Mouse (Mus musculus) right cerebral cortex, adult 2 months (tissue): ENCODE results near the gene Aatk.

ENCODE experiments used
- DNase-seq, 2 experiments: peaks; one replicate each; pipeline ENCODE4 v3.0.0; 2021 to 2022; ENCODE audit warnings: low spot score in 2 of 2

Aatk gene

DNA sequence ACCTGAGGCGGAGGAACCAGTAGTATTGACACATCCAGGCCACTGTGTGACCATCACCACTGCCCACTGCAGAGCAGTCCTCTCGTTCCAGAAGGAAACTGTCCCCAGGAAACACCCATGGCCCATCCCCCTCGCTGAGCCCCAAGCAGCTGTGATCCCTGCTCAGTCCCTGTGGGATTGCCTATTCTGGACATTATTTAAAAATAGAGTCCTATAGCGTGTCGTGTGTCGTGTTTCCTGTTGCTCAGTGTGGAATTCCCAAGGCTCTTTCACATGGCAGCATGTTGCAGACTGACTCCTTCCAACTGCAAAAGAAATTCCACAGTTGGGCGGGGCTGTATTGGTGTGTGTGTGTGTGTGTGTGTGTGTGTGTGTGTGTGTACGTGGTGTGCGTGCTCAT is 5.3 kb upstream of the Aatk start:
- DNase-seq: no peak

- no peak for DNase-seq
These were observed 4.3 kb upstream of the Aatk start for GRCm38 (mm10) chr11:120051124-120051811.

DNA sequence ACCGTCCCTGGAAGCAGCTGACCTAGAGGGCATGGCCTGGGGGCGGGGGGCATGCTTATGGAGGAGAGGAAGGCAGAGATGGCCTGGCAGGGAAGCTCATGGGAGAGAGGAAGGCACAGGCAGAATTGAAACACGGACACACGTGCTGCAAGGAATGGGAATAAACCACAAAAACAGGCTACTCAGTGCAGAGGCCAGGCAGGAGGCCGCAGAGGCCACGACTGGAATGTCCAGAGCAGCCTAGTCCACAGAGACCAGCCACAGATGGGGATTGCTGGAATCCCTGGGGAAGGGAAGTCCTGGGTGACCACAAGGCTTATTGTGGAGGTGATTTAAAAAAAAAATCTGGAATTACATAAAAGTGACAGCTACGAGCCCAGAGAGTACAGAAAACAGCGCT is 2.1 kb upstream of the Aatk start:
- no peak for DNase-seq

- peak; percentile 63 to 64 for DNase-seq
These were observed 1.2 kb upstream of the Aatk start for GRCm38 (mm10) chr11:120048252-120048556.

DNA sequence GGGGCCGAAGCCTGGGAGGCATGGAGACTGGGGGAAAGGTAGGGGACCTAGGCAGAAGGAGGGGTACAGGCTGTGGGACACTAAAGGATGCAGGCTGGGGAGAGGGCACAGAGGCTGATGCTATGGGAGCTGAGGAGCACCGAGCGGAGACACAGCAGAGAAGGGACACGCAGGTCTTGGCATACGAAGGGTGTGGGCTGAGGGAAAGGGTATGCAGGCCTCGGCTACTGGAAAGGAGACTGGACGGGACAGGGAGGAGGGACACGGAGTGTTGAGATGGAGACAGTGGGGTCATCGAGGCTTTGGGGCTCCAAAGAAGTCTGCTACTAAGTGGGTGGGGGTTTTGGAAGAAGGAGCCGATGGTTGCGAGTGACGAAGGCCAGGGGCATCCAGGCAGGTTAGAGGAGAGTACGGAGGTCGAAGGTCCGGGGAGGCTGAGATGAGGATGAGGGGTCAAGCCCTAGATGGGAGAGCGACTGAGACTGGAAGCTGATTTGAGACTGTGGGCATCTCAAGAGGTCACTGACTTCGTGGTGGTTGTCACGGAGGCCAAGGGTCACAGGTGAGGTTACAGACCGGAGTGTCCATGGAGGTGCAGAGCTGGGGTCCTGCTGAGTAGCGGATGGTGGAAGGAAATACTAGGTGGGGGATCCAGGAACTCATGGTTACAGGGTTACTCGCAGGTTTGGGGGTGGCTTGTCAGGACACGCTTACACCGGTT is 724 bp upstream of the Aatk start:
- peak in 1 of 2 experiments; percentile 48 for DNase-seq

GRCm38 (mm10) chr11:120045839-120046552 is 971 bp downstream of the Aatk start:
- DNase-seq: peak; percentile 47 to 48

DNA sequence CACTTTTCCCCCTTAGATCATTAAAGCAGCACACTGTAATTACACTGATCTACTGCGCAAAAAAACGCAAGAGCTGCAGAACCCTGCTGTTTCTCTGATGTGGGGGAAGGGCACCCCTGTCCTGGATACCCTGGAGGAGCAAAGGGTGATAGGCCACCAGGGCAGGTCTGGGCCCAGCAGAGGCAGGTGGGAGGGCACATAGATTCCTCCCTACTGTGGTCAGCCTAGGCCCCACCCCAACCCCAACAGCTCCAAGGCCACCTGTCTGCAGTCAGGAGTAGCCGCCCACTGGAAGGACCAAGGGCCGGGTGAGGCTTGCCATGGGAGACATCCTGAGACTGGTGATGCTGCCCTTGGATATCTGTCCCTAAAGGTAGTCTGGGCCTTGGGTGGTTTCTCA is 1.6 kb downstream of the Aatk start:
- no peak for DNase-seq

- no peak for DNase-seq
These were observed 4.7 kb downstream of the Aatk start for GRCm38 (mm10) chr11:120042141-120042838.

- DNase-seq: peak; percentile 52 to 64
These were observed 5.5 kb downstream of the Aatk start for GRCm38 (mm10) chr11:120041191-120042123.

GRCm38 (mm10) chr11:120040440-120040839 is 6.5 kb downstream of the Aatk start:
- peak; percentile 74 to 79 for DNase-seq

- peak in 1 of 2 experiments; percentile 46 for DNase-seq
These were observed 7.4 kb downstream of the Aatk start for GRCm38 (mm10) chr11:120039581-120039980.

DNA sequence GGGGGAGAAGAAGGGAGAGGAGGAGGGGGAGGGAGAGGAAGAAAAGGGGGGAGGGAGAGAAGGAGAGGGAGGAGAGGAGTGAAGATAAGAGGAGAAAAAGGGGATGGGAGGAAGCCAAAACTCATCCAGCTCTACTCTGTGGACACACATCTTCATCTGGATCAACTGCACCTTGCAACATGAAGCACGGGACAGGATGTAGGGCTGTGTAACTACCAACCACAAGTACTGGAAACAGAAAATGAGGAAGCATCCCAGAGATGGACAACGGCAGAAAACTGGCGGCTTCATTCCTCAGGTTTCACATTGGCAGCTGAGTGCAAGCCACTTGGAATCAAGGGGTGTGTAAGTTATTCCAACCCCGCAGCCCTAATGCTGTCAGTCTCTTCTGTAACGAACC is 12.2 kb downstream of the Aatk start:
- DNase-seq: no peak

DNA sequence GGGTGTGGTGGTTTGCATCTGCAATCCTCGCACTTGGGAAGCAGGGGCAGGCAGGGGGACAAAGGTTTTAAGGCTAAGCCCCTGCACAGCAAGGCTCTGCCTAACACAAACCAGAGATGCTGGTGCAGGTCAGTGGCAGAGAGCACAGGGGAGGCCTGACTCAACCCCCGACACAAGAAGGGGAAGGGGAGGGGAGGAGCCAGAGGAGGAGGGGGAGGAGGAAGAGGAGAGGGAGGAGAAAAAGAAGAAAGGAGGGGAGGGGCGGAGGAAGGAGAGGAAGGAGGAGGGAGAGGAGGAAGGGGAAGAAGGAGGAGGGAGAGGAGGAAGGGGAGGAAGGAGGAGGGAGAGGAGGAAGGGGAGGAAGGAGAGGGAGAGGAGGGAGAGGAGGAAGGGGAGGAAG is 12.7 kb downstream of the Aatk start:
- DNase-seq: no peak

GRCm38 (mm10) chr11:120033473-120033872 is 13.5 kb downstream of the Aatk start:
- DNase-seq: no peak

- no peak for DNase-seq
These were observed 14.9 kb downstream of the Aatk start for GRCm38 (mm10) chr11:120032052-120032451.

GRCm38 (mm10) chr11:120030145-120030901 is 16.6 kb downstream of the Aatk start:
- no peak for DNase-seq

DNA sequence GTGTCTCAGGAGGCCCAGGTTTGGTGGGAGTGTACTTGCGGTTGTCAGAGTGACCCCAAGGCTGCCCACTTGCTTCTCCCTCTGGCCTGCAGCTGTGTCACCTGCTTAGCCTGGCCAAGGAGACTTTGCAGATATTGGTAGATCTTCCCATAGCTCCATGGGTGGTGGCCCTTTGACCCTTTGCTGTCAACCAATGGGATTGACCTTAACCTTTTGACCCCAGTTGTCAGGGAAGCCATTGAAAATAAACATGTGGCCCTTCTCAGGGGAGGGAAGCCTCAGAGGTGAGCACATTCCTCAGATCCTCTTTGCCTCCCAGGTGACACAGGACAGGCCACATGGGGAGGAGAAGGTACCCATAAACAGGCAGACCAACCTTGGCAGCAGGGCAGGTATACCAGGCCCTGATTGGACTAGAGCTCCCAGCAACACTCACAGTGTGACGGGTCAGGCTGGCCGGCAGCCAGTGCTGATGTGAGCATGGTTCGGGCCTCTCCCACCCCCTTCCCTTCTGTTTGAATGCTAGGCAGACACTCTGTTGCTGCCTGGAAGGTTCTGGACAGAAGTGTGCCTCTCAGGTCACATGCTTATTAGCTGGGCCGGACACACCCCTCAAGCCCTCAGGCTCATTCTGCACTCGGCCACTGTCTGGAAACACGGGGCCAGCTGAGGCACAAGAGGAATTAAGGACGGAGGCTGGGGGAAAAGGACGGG is 17.4 kb downstream of the Aatk start:
- DNase-seq: no peak

GRCm38 (mm10) chr11:120028319-120029092 is 18.5 kb downstream of the Aatk start:
- no peak for DNase-seq

GRCm38 (mm10) chr11:120026941-120027340 is 20.0 kb downstream of the Aatk start:
- DNase-seq: no peak
